Mouse (Mus musculus): ENCODE data around the gene Phf23.

- TF ChIP-seq POLR2A (IDR thresholded peaks at IDR 0.05; ENCODE audit: control insufficient read depth, low read depth, low read length) (no peak), CTCF (IDR thresholded peaks at IDR 0.05; ENCODE audit: control insufficient read depth, insufficient read depth, insufficient replicate concordance, low read depth, low read length) (no peak)
These were observed 17.8 kb downstream of the Phf23 start for GRCm38 (mm10) chr11:70013408-70013807.

All from testis, adult 2 months (tissue).